Mouse (Mus musculus) embryo, embryonic 11 days (tissue): ENCODE results near the gene Peg3.
A peak's percentile ranks its signal among the peaks of the same experiment; 100 is the strongest.

Source experiments
- DNase-seq: peaks from one replicate; pipeline ENCODE4 v3.0.0-alpha.2; 2015

Peg3 gene

DNA sequence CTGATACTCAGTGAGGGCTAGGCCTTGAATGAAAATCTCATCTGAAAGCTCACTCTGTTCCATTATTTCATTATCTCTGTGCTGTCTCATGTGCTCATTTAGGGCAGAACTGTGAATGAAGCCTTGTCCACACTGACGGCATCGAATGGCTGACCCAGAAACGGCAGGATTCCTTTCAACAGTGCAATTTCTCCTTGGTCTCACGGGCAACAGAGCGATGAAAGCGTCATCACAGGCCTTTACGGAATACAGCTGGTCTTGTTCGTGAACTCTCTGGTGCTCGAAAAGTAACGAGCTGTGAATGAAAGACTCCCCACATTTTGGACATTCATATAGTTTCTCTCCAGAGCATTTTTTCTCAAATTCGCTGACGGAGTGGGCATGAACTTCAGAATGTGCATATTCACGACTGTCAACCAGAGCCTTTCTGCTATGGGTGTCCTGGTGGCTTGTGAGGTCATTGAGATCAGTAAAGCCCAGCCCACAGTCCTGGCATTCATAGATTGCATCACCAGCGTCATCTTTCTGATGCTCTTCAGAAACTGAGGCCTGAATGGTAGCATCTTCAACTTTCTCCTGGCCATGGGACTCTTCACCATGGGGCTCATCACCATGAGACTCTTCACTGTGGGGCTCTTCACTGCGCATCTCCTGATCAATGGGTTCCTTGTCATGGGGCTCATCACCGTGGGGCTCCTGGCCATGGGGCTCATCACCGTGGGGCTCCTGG lies 21.6 kb downstream of the Peg3 start:
- no peak for DNase-seq

DNA sequence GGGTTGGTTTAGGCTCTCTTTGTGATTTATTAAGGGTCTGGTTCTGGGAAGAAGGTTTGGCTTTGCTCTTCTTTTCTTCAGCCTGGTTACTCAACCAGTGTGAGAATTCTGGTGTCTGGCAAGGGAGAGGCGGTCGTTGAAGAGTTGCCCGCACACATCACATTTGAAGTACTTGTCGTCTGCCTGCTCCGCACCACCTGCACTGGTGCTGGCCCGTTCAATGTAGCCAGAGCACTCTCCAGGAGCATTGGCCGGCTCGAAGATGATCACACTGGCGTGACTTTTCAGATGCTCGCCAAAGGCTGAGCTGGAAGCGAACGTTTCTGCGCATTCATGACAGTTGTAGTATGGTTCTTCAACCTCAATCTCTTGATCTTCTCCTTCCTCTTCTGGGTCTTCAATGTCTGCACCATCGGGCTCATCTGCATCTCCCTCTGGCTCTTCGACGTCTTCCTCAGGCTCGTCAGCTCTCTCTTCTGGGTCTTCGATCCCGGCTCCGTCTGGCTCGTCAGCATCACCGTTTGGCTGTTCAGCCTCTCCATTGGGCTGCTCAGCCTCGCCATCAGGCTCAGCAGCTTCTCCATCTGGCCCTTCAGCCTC lies 22.7 kb downstream of the Peg3 start:
- DNase-seq = no peak

DNA sequence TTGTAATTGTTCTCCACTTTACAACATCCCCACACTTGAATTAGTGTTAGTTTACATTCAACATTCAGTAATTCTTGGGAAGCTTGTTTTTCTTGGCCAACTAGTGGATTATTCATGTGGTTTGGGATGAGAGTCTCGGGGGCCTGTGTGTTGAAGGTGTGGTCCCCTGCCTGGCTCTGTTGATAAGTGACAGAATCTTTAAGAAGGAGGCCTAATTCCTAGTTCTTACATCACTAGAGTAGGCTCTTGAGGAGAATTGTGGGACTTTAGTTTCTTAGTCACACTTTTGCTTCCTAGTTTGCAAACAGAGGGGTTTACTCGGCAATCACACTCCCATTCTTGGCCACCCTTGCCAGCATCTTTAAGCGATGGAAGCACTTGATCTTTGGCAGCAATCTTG lies 31.0 kb downstream of the Peg3 start:
- no peak for DNase-seq

DNA sequence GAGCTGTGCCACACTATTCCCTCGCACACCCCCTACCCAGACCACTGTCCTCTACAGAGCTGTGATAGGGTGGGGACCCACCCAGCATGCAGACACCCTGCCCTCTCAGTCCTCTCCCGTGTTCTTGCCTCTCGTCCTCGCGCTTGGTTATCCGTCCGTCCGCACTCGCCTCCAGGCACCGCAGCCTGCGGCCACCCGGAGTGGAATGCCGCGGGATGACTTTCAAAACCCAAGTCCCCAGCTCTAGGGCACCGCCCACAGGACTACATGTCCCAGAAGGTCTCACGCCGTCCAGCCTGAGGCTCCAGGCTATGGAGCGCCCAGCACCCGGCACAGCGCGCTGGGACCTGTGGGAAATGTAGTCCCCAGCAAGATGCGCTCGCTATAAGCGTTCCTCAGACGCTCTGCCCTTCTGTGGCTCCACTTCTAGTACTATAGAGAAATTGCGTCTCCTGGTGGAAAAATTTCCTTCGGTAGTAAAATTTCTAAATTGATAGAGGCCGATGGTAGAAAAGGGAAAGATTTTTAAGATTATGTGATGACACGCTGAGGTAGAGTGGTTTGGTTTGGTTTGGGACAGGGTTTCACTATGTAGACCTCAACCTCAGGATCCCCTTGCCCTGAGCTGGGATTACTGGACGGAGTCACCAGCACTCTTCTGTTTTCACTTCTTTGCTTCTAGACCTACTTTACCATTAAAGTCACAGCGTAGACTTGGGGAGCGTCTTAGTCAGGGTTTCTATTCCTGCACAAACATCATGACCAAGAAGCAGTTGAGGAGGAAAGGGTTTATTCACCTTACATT lies 33.8 kb downstream of the Peg3 start, which contains the start of gene Zim1:
Zim1 (minus strand) TSS at position 210 of the 805 bp plus-strand sequence.
- DNase-seq = peak; percentile 96

DNA sequence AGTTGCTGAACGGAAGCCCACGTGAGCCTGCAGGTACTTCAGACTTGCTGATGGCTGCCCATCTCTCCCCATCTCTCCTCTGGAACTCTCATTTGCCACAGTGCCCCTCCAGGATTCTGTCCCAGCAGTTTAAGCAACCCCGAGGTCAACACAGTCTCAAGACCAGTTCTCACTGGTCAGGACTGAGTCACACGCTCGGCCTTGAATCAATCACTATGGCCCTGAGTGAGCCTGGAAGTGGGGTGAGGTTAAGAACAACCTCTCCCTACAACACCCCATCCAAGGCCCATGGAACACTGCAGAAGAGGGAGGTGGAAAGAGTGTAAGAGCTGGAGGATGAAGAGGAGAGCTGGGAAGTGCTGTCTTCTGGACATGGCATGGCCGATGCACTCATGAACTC lies 44.7 kb downstream of the Peg3 start:
- no peak for DNase-seq

DNA sequence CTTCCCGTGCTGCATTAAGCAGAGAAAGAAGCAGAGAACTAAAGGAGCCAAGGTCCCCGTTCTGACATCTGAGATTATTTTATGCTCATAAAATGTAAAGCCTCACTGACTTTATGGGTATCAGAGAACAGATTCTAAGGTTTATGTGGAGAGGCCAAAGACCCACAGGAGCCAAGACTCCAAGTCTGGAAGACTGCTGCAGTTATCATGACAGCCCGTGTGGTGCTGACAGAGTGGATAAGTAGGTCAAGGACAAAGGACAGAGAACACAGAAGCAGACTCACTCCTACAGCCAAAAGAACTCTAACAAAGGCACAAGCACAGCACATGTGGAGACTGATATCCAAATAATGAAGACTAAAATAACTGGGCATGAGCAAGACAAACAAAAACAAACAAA lies 63.5 kb downstream of the Peg3 start:
- no peak for DNase-seq

DNA sequence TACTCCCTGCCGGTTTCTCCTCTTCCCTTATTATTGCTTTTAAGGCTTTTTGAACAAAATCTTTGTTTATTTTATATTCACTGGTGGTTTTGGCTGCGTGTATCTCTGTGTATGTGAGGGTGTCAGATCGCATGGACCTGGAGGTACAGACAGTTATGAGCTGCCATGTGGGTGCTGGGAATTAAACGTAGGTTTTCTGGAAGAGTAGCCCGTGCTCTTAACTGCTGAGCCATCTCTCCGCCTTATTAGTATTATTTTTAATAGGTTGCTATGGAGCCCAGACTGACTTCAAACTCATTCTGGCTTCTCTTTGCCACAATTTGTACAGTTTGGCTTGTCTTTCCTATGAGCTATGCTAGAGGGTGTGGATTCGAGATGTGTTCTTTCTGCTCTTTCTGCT lies 66.8 kb downstream of the Peg3 start:
- no peak for DNase-seq

DNA sequence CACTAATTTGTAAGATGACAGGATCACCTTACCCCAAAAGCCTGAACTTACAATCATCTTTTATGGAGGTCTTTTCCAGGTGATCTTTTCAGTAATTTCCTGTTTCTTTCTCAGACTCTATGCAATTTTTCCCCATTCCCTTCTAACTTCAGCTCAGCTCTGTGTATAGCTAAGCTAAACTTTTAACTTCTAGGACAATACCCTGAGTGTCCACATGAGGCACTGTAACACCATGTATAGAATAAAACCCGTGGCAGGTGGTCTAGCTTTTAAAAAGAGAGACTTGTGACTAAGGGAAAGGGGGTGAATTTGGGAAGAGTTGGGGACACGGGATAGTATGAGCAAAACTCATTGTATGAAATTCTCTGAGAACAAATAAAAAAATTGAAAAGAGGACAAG lies 70.6 kb downstream of the Peg3 start:
- DNase-seq = peak; percentile 71

DNA sequence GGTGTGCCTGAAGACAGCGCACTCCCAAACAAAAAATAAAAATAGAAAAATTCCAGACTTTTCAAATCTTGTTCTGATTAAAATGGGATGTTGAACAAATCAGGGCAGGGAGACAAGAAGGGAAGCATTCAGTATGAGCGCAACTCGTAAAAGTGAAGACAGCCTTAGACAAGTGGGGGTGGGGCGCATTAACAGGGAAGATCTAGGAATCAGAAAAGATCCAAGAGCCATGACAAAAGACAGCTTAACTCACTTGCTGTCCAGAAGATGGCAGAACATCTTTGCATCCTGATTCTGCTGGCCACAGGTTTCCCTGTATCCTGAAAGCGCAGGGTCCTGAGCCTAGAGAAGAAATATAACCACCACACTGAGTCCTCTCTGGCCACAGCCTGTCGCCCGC lies 71.6 kb downstream of the Peg3 start:
- DNase-seq = no peak
